Comparison of ENCODE assay signal across 13 mouse cellular contexts in the genomic region with DNA sequence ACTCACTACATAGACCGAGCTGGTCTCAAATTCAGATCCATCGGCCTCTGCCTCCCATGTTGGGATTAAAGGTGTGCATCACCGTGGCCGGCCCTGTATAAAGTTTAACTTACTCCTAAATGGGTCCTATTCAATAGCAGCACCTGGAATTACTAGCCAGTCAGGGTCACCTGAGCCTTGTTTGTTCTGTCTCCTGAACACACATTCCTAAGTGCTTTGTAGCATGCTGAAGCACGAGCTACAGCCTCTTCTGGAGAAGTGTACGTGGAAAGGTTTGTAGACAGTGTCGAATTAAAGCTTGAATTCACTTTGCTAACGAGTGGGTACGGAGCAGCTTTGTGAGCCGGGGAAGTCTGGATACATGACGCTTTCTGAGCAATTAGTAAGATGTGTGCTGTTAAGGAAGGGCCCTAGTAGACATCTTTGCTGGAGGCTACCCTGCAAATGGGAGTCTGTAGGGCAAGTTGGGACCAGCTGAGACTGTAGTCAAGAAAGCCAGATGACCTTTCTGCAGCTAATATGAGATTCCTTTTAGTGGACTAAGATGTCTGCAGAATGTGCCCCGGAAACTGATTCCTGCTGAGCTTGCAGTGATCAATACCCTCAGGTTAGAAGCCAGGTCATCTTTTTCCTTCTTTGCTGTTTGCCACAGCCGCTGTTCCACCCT. TPM values are rescaled to one million over a fixed set of nuclear protein-coding genes. Genes with fewer than 3 reads are reported as not detected.
DNase-seq lines count a peak whose midpoint lies in the region; ATAC-seq lines count a peak whose summit lies in the region.
"Had no signal": no experiment of that assay in that cellular context is flagged by ENCODE, and none has a peak within 500 bp of the region (broad histone marks: within the 10 kb centered on the region; RNA-seq: fewer than 3 reads in every experiment).

No protein-coding gene starts in this region.

- no peaks in the 10 kb centered on the region for H3K27me3 ChIP-seq in heart, embryonic 16.5 days (ENCODE audit: control insufficient read depth, insufficient read depth, low read length)
- H3K27me3 ChIP-seq in heart, embryonic 12.5 days (replicated peaks): no peaks in the 10 kb centered on the region
- H3K27me3 ChIP-seq in neural tube, embryonic 13.5 days: no peaks in the 10 kb centered on the region
- H3K27me3 ChIP-seq in neural tube, embryonic 15.5 days (replicated peaks): 0 out of 2 replicates have a peak, but pooled peaks cover 3% of the 10 kb centered on the region
- H3K27me3 ChIP-seq in lung, embryonic 16.5 days (ENCODE audit: control insufficient read depth, insufficient read depth, low read depth, low read length): no peaks in the 10 kb centered on the region

- no peak overlapping the region for H3K4me2 ChIP-seq in heart, embryonic 16.5 days (ENCODE audit: low read depth, low read length)
- no peak overlapping the region for H3K4me2 ChIP-seq in heart, embryonic 12.5 days
- H3K4me2 ChIP-seq in neural tube, embryonic 13.5 days: no peak overlapping the region
- H3K4me2 ChIP-seq in neural tube, embryonic 15.5 days: no peak overlapping the region
- H3K4me2 ChIP-seq in lung, embryonic 16.5 days (ENCODE audit: low read depth, low read length): no peak overlapping the region
- H3K4me2 ChIP-seq: liver, embryonic 12.5 days had no signal

- H3K4me3 ChIP-seq in heart, embryonic 16.5 days (ENCODE audit: low read length): no peak overlapping the region
- no peak overlapping the region for H3K4me3 ChIP-seq in heart, embryonic 12.5 days
- H3K4me3 ChIP-seq in neural tube, embryonic 13.5 days: no peak overlapping the region
- no peak overlapping the region for H3K4me3 ChIP-seq in neural tube, embryonic 15.5 days (replicated peaks)
- no peak overlapping the region for H3K4me3 ChIP-seq in lung, embryonic 16.5 days (ENCODE audit: low read length)
- H3K4me3 ChIP-seq: liver, embryonic 12.5 days; midbrain, embryonic 10.5 days had no signal

- ATAC-seq in heart, embryonic 16.5 days (replicated peaks; ENCODE audit: extremely low read depth, insufficient read depth, low FRiP score): no peak
- ATAC-seq in heart, embryonic 12.5 days (ENCODE audit: insufficient number of reproducible peaks, low FRiP score): no peak
- ATAC-seq in neural tube, embryonic 13.5 days (ENCODE audit: low read depth): no peak
- no peak for ATAC-seq in neural tube, embryonic 15.5 days (ENCODE audit: low FRiP score)
- peak; percentile 64 for ATAC-seq in lung, embryonic 16.5 days (ENCODE audit: low read depth)
- ATAC-seq: liver, embryonic 12.5 days had no signal

- 0 out of 2 replicates have a peak overlapping the region, but pooled peaks have one; percentile 1 for H3K27ac ChIP-seq in heart, embryonic 16.5 days (ENCODE audit: low read length)
- H3K27ac ChIP-seq in heart, embryonic 12.5 days (ENCODE audit: poor library complexity, severe bottlenecking): no peak overlapping the region
- H3K27ac ChIP-seq in neural tube, embryonic 13.5 days (replicated peaks): 0 out of 2 replicates have a peak overlapping the region, but pooled peaks have one; percentile 23
- H3K27ac ChIP-seq in neural tube, embryonic 15.5 days (replicated peaks): no peak overlapping the region
- H3K27ac ChIP-seq in lung, embryonic 16.5 days (ENCODE audit: low read length): peak overlapping the region; percentile 48
- H3K27ac ChIP-seq: liver, embryonic 12.5 days; midbrain, embryonic 10.5 days had no signal

- WGBS in heart, embryonic 16.5 days: 80% methylated on average over 13 of the region's 13 CpGs
- 79% methylated on average over 13 of the region's 13 CpGs for WGBS in heart, embryonic 12.5 days
- 84% methylated on average over 13 of the region's 13 CpGs for WGBS in neural tube, embryonic 13.5 days
- WGBS in neural tube, embryonic 15.5 days: 78% methylated on average over 13 of the region's 13 CpGs
- 55% methylated on average over 13 of the region's 13 CpGs for WGBS in lung, embryonic 16.5 days

- no peaks in the 10 kb centered on the region for H3K9me3 ChIP-seq in heart, embryonic 16.5 days (replicated peaks; ENCODE audit: control insufficient read depth, low read length)
- H3K9me3 ChIP-seq in heart, embryonic 12.5 days (replicated peaks): no peaks in the 10 kb centered on the region
- H3K9me3 ChIP-seq in neural tube, embryonic 13.5 days: no peaks in the 10 kb centered on the region
- H3K9me3 ChIP-seq in neural tube, embryonic 15.5 days (replicated peaks): no peaks in the 10 kb centered on the region
- H3K9me3 ChIP-seq in lung, embryonic 16.5 days (ENCODE audit: control insufficient read depth, low read length): no peaks in the 10 kb centered on the region
- H3K9me3 ChIP-seq: liver, embryonic 12.5 days; midbrain, embryonic 10.5 days had no signal

- peaks cover 48% of the 10 kb centered on the region for H3K4me1 ChIP-seq in heart, embryonic 16.5 days (ENCODE audit: control insufficient read depth, insufficient read depth, low read length)
- H3K4me1 ChIP-seq in heart, embryonic 12.5 days (replicated peaks): peaks cover 75% of the 10 kb centered on the region
- peaks cover 72% of the 10 kb centered on the region for H3K4me1 ChIP-seq in neural tube, embryonic 13.5 days (replicated peaks)
- H3K4me1 ChIP-seq in neural tube, embryonic 15.5 days: peaks cover 49% of the 10 kb centered on the region
- H3K4me1 ChIP-seq in lung, embryonic 16.5 days (replicated peaks; ENCODE audit: control insufficient read depth, insufficient read depth, low read length): peaks cover 59% of the 10 kb centered on the region

- H3K36me3 ChIP-seq in heart, embryonic 16.5 days (ENCODE audit: control insufficient read depth, insufficient read depth): no peaks in the 10 kb centered on the region
- H3K36me3 ChIP-seq in heart, embryonic 12.5 days: no peaks in the 10 kb centered on the region
- H3K36me3 ChIP-seq in neural tube, embryonic 13.5 days: no peaks in the 10 kb centered on the region
- no peaks in the 10 kb centered on the region for H3K36me3 ChIP-seq in neural tube, embryonic 15.5 days
- H3K36me3 ChIP-seq in lung, embryonic 16.5 days (ENCODE audit: control insufficient read depth, insufficient read depth, low read length): no peaks in the 10 kb centered on the region
- H3K36me3 ChIP-seq: liver, embryonic 12.5 days; midbrain, embryonic 10.5 days had no signal

- no peak for DNase-seq in adrenal gland, adult 8-10 months
- no peak for DNase-seq in adrenal gland, adult 18-20 months (ENCODE audit: low spot score in 2 of 2)
- no peak for DNase-seq in ovary, postnatal 36 days (ENCODE audit: low spot score)
- DNase-seq: adrenal gland, postnatal 36 days; cerebellum, postnatal 25 days; layer of hippocampus, postnatal 36 days had no signal

- no peak overlapping the region for H3K9ac ChIP-seq in heart, embryonic 16.5 days (ENCODE audit: low read length)
- no peak overlapping the region for H3K9ac ChIP-seq in heart, embryonic 12.5 days
- H3K9ac ChIP-seq in neural tube, embryonic 13.5 days: no peak overlapping the region
- H3K9ac ChIP-seq in neural tube, embryonic 15.5 days (replicated peaks): no peak overlapping the region
- H3K9ac ChIP-seq in lung, embryonic 16.5 days (ENCODE audit: low read length): no peak overlapping the region
- H3K9ac ChIP-seq: liver, embryonic 12.5 days had no signal

RNA-seq across cellular contexts. Expression of a gene that starts 32.7 kb away (rescaled TPM):
- 85.9 and 111 TPM in 2 replicates for polyA plus RNA-seq in heart, embryonic 16.5 days (2015; fragmentation: Nextera tagmentation; extraction: Ambion mirVana)
- 122 and 123 TPM in 2 replicates for polyA plus RNA-seq in heart, embryonic 12.5 days (2016; fragmentation: Nextera tagmentation; extraction: Ambion mirVana)
- polyA plus RNA-seq in neural tube, embryonic 13.5 days (2015; fragmentation: Nextera tagmentation; extraction: Ambion mirVana): 139 and 143 TPM in 2 replicates
- polyA plus RNA-seq in neural tube, embryonic 15.5 days (2015; fragmentation: Nextera tagmentation; extraction: Ambion mirVana): 132 and 140 TPM in 2 replicates
- polyA plus RNA-seq in lung, embryonic 16.5 days (2015; fragmentation: Nextera tagmentation; extraction: Ambion mirVana): 133 and 141 TPM in 2 replicates
- 10 to 100 TPM; 53.2 to 85.2 (median 69.2) TPM for total RNA-seq in adrenal gland, adult 8-10 months (2022)
- 10 to 100 TPM; 48.5 to 62.1 TPM for total RNA-seq in adrenal gland, adult 18-20 months (2021)

Comparison
In these comparisons a context has a peak if more than half of its experiments do, and no peak if none do; other contexts are left out.
1. H3K27ac ChIP-seq: peak in heart, embryonic 16.5 days (single experiment), neural tube, embryonic 13.5 days (single experiment) and lung, embryonic 16.5 days (single experiment); none in heart, embryonic 12.5 days (single experiment) and neural tube, embryonic 15.5 days (single experiment).